Mouse (Mus musculus) lung, postnatal 0 days (tissue): ENCODE measurements around the gene Tgfbr3l. TPM values are rescaled to one million over a fixed set of nuclear protein-coding genes. Genes with fewer than 3 reads are reported as not detected.
A peak's percentile ranks its signal among the peaks of the same experiment; 100 is the strongest.

Source experiments
- ATAC-seq: fragments of 200-750 bp; cut with Nextera tagmentation; 2 replicates; pipeline ENCODE4 v1.8.0; 2017; ENCODE audit warnings: moderate library complexity
- DNase-seq: peaks from one replicate; pipeline ENCODE4 v3.0.0-alpha.2; 2016; ENCODE audit warnings: low spot score
- H3K27ac ChIP-seq: fragments of 300-500 bp; sonication (generic); 2 replicates; pipeline ENCODE4 v1.5.1; 2014; ENCODE audit warnings: antibody characterized with exemption, mild to moderate bottlenecking, low read length, mixed read lengths
- H3K27me3 ChIP-seq: fragments of 300-500 bp; sonication (generic); replicated peaks from 2 replicates; pipeline ENCODE4 v1.6.1; 2014; ENCODE audit warnings: low read length, mixed read lengths; ENCODE audit not compliant: insufficient read depth
- H3K36me3 ChIP-seq: fragments of 300-500 bp; sonication (generic); 2 replicates; pipeline ENCODE4 v1.6.1; 2014; ENCODE audit warnings: low read length, mixed read lengths; ENCODE audit not compliant: insufficient read depth
- H3K4me1 ChIP-seq: fragments of 300-500 bp; sonication (generic); 2 replicates; pipeline ENCODE4 v1.6.1; 2014; ENCODE audit warnings: antibody characterized with exemption, low read depth, low read length, mixed read lengths; ENCODE audit not compliant: insufficient read depth
- H3K4me2 ChIP-seq: fragments of 300-500 bp; sonication (generic); replicated peaks from 2 replicates; pipeline ENCODE4 v1.6.1; 2014; ENCODE audit warnings: low read depth, mild to moderate bottlenecking, low read length, moderate library complexity, mixed read lengths
- H3K4me3 ChIP-seq: fragments of 300-500 bp; sonication (generic); 2 replicates; pipeline ENCODE4 v1.5.1; 2014; ENCODE audit warnings: low read depth, low read length
- H3K9ac ChIP-seq: fragments of 300-500 bp; sonication (generic); replicated peaks from 2 replicates; pipeline ENCODE4 v1.6.1; 2014; ENCODE audit warnings: low read depth, mild to moderate bottlenecking
- H3K9me3 ChIP-seq: fragments of 300-500 bp; sonication (generic); 2 replicates; pipeline ENCODE4 v1.6.1; 2016; ENCODE audit warnings: low read length, mixed read lengths
- CTCF ChIP-seq: IDR thresholded peaks from 2 replicates; pipeline ENCODE4 v1.5.1; 2016; ENCODE audit warnings: antibody characterized with exemption, mild to moderate bottlenecking
- EP300 ChIP-seq: IDR thresholded peaks from 2 replicates; pipeline ENCODE4 v1.6.1; 2016; ENCODE audit warnings: antibody characterized with exemption, mild to moderate bottlenecking, control low read depth
- WGBS: fragments of 180-500 bp; shearing (Covaris S2); extraction: QIAGEN DNeasy Blood & Tissue Kit; methylation state at CpG from one replicate; pipeline ENCODE4 v1.1.7; 2014; 5-methylcytosine and 5-hydroxymethylcytosine counted together
- polyA plus RNA-seq: library from polyadenylated mRNA; unstranded; fragments of >200 nt; fragmentation: Nextera tagmentation; extraction: Ambion mirVana; gene quantifications from 2 replicates; pipeline ENCODE4 v1.2.1, GENCODE M21; 2015

Gene Tgfbr3l
- polyA plus RNA-seq, 1 experiment from 2014 or later = 4.3 TPM

- under 1% methylated on average over 20 of the region's 25 CpGs for WGBS
- TF ChIP-seq CTCF (no peak), EP300 (no peak)
- Histone ChIP-seq H3K9me3 (no peaks in the 10 kb centered on the region), H3K4me1 (peaks cover 12% of the 10 kb centered on the region; the same call in 1 of the 2 replicates), H3K9ac (peak overlapping the region; percentile 23; the same call in 1 of the 2 replicates), H3K4me2 (peak overlapping the region; percentile 83), H3K4me3 (peak overlapping the region; percentile 38), H3K27ac (peak overlapping the region; percentile 54; the same call in 1 of the 2 replicates), H3K27me3 (0 out of 2 replicates have a peak, but pooled peaks cover 4% of the 10 kb centered on the region), H3K36me3 (no peaks in the 10 kb centered on the region)
- peak; percentile 16 for ATAC-seq
- peak; percentile 60 for DNase-seq
Observed at GRCm38 (mm10) chr8:4212809-4213209, 35.2 kb upstream of the Tgfbr3l start.

GRCm38 (mm10) chr8:4213210-4214005 lies 34.6 kb upstream of the Tgfbr3l start:
- H3K4me3 ChIP-seq = peak overlapping the region; percentile 38
- H3K4me2 ChIP-seq = peak overlapping the region; percentile 83
- H3K4me1 ChIP-seq = peaks cover 12% of the 10 kb centered on the region; the same call in 1 of the 2 replicates
- TF ChIP-seq CTCF (no peak), EP300 (no peak)
- DNase-seq = peak; percentile 89
- peak overlapping the region; percentile 23; the same call in 1 of the 2 replicates for H3K9ac ChIP-seq
- H3K36me3 ChIP-seq = no peaks in the 10 kb centered on the region
- 2% methylated on average over 17 of the region's 18 CpGs for WGBS
- 0 out of 2 replicates have a peak, but pooled peaks cover 4% of the 10 kb centered on the region for H3K27me3 ChIP-seq
- no peaks in the 10 kb centered on the region for H3K9me3 ChIP-seq
- peak overlapping the region; percentile 54 for H3K27ac ChIP-seq
- ATAC-seq = peak; percentile 74

GRCm38 (mm10) chr8:4214006-4214980 lies 33.7 kb upstream of the Tgfbr3l start:
- Histone ChIP-seq H3K9ac (no peak overlapping the region), H3K36me3 (no peaks in the 10 kb centered on the region), H3K27me3 (0 out of 2 replicates have a peak, but pooled peaks cover 4% of the 10 kb centered on the region), H3K9me3 (no peaks in the 10 kb centered on the region), H3K4me2 (peak overlapping the region; percentile 83), H3K4me1 (peaks cover 12% of the 10 kb centered on the region; the same call in 1 of the 2 replicates), H3K4me3 (peak overlapping the region; percentile 38), H3K27ac (peak overlapping the region; percentile 52)
- no peak for TF ChIP-seq CTCF
- no peak for TF ChIP-seq EP300
- DNase-seq = peak; percentile 95
- 5% methylated on average over 33 of the region's 33 CpGs for WGBS
- ATAC-seq = peak; percentile 87

- no peak overlapping the region for H3K27ac ChIP-seq
- no peaks in the 10 kb centered on the region for H3K9me3 ChIP-seq
- 0 out of 2 replicates have a peak, but pooled peaks cover 4% of the 10 kb centered on the region for H3K27me3 ChIP-seq
- no peaks in the 10 kb centered on the region for H3K36me3 ChIP-seq
- no peak for ATAC-seq
- no peak for DNase-seq
- WGBS = 6% methylated on average over 16 of the region's 18 CpGs
- H3K9ac ChIP-seq = no peak overlapping the region
- peaks cover 12% of the 10 kb centered on the region; the same call in 1 of the 2 replicates for H3K4me1 ChIP-seq
- H3K4me2 ChIP-seq = peak overlapping the region; percentile 64
- no peak overlapping the region for H3K4me3 ChIP-seq
- no peak for TF ChIP-seq CTCF
- TF ChIP-seq EP300 = no peak
Observed at GRCm38 (mm10) chr8:4216296-4216695, 31.7 kb upstream of the Tgfbr3l start.

GRCm38 (mm10) chr8:4216791-4217621 lies 31.0 kb upstream of the Tgfbr3l start, which contains the start of gene Prr36:
Gene Prr36, minus strand, starts transcription at chr8:4217459.
- no peak for ATAC-seq
- 0 out of 2 replicates have a peak, but pooled peaks cover 4% of the 10 kb centered on the region for H3K27me3 ChIP-seq
- 1% methylated on average over 43 of the region's 44 CpGs for WGBS

More at GRCm38 (mm10) chr8:4216791-4217621, 31.0 kb upstream of the Tgfbr3l start, which contains the start of gene Prr36:
- no peak for TF ChIP-seq CTCF
- no peak for TF ChIP-seq EP300
- Histone ChIP-seq H3K9ac (no peak within 1 kb of the TSS), H3K36me3 (no peaks in the 10 kb centered on the region), H3K4me2 (peak within 1 kb of the TSS; percentile 64), H3K4me3 (peak within 1 kb of the TSS; percentile 36), H3K9me3 (no peaks in the 10 kb centered on the region), H3K4me1 (peaks cover 12% of the 10 kb centered on the region; the same call in 1 of the 2 replicates), H3K27ac (no peak within 1 kb of the TSS)
- peak; percentile 62 for DNase-seq
